Mouse (Mus musculus) heart, postnatal 0 days (tissue): Measurements from ENCODE around the gene F2r.

Experiments
- CTCF ChIP-seq: IDR thresholded peaks from 2 replicates; pipeline ENCODE4 v1.5.1; 2016; ENCODE audit warnings: antibody characterized with exemption, control low read depth, low read depth
- EP300 ChIP-seq: IDR thresholded peaks from 2 replicates; pipeline ENCODE4 v1.6.1; 2016; ENCODE audit warnings: antibody characterized with exemption, low read depth

GRCm38 (mm10) chr13:95630747-95631146 lies 12.5 kb upstream of the F2r start:
- TF ChIP-seq CTCF: no peak
- no peak for TF ChIP-seq EP300
